Mouse (Mus musculus) granulocyte monocyte progenitor cell, adult 5-6 weeks (primary cell): ENCODE data around the gene Fasn. TPM values are rescaled to one million over a fixed set of nuclear protein-coding genes. Genes with fewer than 3 reads are reported as not detected.
"Not testable (repeated sequence)": the region's sequence is repeated elsewhere in the genome, so short reads cannot be mapped to it uniquely, and the experiment has no call there.

Source experiments
- ATAC-seq: replicated peaks from 2 replicates; pipeline ENCODE4 v1.8.0; 2016; ENCODE audit warnings: mild to moderate bottlenecking, moderate TSS enrichment, inconsistent platforms; ENCODE audit not compliant: poor library complexity, severe bottlenecking
- total RNA-seq, 2 experiments: library from RNA; stranded (forward) in 1 of 2; stranded (reverse) in 1 of 2; fragments of 200-712, 200-1000 nt in 1 of 2; fragments of >200 nt in 1 of 2; fragmentation: Nextera tagmentation in 1 of 2; gene quantifications; 2 replicates each; pipeline ENCODE4 v1.2.3; 2014 to 2017

Gene Fasn
- total RNA-seq (2014; fragmentation: Nextera tagmentation): 79.3 and 146 TPM in 2 replicates
- total RNA-seq (2017): 45.2 and 59.7 TPM in 2 replicates

GRCm38 (mm10) chr11:120823956-120824786, at the start of gene Fasn:
Gene Fasn (minus strand): TSS chr11:120824547.
- peak; percentile 67 for ATAC-seq

- ATAC-seq: no peak
Observed at GRCm38 (mm10) chr11:120873206-120873605, 48.9 kb upstream of the Fasn start.

DNA sequence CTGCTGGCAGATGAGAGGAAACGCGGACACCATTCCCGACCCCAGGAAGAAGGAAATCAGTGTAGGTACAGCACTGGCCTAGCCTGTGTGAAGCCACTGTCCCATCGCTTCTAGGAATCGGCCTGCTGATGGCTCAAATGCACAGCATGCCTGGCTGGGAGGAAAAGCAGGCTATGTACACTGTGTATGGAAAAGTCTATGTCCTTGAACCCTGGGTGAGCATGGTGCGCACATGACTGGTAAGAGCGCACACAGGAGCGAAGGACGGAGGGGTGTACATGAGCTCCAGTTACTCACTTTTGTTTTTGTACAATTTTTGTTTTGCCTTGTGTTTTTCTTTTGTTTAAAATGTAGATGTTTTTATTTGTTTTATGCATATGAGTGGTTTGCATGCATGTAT, 47.2 kb upstream of the Fasn start:
- ATAC-seq: no peak

- ATAC-seq: no peak
Observed at GRCm38 (mm10) chr11:120865816-120866215, 41.5 kb upstream of the Fasn start.

GRCm38 (mm10) chr11:120862819-120863218, 38.5 kb upstream of the Fasn start:
- ATAC-seq: no peak

DNA sequence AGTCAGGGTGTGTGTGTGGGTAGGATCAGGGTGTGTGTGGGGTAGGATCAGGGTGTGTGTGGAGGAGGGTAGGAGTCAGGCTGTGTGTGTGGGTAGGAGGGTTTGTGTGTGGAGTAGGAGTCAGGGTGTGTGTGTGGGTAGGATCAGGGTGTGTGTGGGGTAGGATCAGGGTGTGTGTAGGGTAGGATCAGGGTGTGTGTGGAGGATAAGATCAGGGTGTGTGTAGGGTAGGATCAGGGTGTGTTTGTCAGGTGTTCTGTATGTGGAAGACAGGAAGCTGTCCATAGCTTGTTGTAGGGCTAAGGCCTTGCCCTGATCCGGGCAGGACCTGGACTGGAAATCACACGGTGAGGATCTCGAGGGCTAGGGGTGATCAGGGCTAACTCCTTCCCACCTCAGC, 31.6 kb upstream of the Fasn start:
- not testable (repeated sequence) for ATAC-seq

- ATAC-seq: no peak; the same call in 1 of the 2 replicates
Observed at GRCm38 (mm10) chr11:120853788-120854187, 29.4 kb upstream of the Fasn start.

DNA sequence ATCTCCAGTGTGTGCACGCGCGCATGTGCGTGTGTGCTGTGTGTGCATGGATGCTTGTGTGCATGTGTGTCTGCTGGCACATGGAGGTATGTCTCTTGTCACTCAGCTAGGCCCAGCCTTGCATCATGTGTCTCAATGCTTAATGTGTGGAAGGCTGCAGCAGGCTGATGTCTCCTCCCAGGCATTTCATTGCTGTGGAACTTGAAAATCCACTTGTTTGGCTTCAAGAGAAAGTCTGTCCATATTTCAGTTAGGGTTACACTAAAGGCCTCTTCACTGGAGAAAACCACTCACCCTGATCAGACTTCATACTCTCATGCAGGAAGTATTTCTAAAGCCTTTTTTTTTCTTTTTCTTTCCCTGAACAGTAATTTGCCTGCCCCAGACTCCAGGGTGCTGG, 28.8 kb upstream of the Fasn start:
- ATAC-seq: no peak

GRCm38 (mm10) chr11:120852083-120852935, 28.0 kb upstream of the Fasn start:
- no peak for ATAC-seq

DNA sequence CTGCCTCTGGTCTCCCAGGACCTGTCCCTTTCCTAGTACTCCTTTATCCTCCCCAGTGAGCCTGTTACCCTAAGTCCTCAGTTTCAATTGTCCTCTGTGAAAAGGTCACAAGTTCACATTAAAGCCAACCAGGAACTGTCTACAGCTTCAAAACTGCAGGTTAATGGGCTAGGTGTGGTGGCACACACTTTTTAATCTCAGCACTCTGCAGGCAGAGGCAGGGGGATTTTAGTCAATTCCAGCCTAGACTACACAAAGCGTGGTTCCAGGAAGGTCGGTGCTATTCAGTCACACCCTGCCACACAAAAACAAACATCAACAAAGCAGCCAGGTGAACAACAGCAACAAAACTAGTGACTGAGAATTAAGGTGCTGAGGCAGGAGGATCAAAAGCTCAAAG, 27.2 kb upstream of the Fasn start:
- no peak for ATAC-seq

- ATAC-seq: no peak
Observed at GRCm38 (mm10) chr11:120851132-120851531, 26.8 kb upstream of the Fasn start.

DNA sequence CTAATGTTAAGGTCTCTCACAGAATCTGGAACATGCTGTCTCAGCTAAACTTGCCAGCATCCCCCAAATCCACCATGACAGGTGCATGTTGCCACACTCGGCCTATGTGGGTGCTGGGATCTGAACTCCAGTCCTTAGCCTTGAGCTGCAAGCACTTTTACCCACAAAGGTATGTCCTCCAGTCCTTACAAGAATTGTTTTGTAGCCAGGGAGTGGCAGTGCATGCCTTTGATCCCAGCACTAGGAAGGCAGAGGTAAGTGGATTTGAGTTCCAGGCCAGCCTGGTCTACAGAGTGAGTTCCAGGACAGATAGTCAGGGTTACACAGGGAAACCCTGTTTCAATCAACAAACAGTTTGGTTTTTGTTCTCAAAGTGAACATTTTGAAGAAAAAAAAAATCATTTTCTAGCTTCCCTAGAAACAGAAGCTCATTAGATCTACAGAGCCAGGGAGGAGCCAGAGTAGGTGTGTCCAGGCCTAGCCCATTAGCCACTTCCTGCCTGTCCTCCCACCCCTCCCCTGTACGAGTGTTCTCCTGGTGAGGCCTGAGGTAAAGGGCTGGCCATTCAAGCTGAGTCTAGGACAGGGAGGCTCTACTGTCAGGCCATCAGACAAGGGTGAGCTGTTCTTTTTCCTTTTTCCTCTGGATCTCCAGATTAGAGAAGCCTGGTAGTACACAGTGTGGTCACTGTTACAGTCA, 26.1 kb upstream of the Fasn start:
- peak; percentile 32 for ATAC-seq

DNA sequence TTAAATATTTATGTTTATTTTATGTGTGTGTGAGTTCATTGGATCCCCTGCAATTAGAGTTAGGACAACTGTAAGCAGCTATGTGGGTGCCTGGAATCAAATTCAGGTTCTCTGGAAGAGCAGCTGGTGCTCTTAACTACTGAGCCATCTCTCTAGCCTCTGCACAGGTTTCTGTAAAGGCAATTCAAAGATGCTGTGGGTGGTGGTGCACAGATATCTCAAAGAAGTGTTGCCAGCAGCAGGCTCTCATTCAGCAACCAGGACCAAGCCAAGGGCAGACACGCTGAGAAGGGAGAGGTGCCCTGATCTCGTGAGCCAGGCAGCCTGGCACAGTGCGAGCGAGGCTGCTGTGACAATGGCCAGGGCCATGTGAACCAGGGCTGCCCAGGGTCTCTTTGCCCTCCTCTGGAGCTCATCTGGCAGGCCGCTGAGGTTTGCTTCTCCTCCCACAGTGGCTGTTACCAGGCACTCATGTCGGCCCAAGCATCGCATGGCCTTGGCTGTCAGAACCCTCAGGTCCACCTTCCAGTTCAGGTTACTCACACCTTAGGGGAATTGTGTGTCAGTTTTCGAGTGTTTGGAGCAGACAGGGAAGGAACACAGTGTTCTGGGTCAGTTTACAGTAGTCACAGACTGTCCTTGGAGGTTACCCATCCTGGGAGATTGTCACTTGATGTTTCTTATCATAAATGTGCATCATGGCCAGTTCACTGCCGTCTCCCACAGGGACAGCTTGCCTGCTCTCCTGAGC, 22.6 kb upstream of the Fasn start:
- no peak for ATAC-seq

DNA sequence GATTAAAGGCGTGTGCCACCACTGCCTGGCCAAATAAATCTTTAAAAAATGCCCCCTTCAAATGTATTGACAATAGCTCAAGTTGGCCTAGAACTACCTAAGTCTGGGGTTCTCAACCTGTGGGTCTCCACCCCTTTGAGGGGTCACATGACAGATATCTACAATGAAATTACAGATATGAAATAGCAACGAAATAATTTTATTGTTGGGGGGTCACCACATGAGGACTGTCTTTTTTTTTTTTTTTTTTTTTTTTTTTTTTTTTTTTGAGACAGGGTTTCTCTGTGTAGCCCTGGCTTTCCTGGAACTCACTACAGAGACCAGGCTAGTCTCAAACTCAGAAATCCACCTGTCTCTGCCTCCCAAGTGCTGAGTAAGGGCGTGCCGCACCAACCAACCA, 20.0 kb upstream of the Fasn start:
- ATAC-seq: no peak

DNA sequence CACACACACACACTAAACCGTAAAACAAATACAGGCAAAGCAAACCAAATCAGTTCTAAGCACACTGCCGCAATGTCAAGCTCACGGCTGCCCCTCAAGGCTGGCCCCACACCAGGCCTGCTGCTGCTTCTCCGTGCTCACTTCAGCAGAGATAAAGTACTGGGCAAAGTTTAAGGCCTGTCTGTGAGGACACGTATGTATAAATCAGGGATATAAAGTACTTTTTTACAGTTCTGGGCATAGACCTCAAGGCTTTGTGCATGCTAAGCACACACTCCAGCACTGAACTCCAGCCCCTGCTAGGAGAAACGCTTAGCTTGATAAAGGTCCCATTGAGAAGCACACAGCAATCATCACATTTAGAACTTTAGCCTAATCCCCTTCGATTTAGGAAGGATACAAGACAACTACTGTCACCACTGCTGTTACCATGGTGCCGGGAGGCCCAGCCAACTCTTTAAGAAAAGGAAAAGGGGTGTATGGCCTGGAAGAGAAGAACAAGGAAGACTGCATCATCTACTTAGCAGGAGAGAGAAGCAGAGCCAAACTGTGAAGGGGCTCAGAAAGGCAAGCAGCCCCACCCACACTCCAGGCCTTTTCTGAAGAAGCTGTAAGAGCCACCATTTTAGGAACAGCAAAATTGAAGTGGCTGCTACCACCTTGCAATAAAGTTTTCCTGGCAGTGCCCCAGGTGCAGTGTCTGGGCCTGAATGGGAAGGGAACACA, 9.4 kb upstream of the Fasn start:
- ATAC-seq: no peak

- not testable (repeated sequence) for ATAC-seq
Observed at GRCm38 (mm10) chr11:120832962-120833361, 8.6 kb upstream of the Fasn start.

- ATAC-seq: no peak
Observed at GRCm38 (mm10) chr11:120831659-120832440, 7.5 kb upstream of the Fasn start.

DNA sequence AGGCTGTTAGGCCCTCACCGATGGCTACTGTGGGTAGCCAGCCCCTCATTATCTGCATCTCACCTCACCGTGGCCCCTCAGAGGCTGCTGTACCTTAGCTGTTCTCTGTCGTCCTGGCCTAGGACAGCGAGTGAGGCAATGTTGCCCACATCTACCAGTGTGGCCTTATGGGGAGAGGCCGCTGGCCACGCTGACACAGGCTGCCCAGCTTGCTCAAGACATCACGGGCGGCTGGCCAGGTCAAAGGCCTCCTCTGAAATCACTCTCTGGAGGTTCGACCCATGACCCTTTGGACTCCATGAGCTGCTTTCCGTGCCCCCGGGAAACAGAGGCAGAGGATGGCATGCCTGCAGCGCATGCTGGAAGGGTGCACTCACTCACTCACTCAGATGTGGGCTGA, 6.3 kb upstream of the Fasn start:
- ATAC-seq: no peak
